Mouse (Mus musculus) spleen, adult 2 months (tissue): ENCODE data around the gene Commd1. TPM values are rescaled to one million over a fixed set of nuclear protein-coding genes. Genes with fewer than 3 reads are reported as not detected.

Experiments used
- DNase-seq, 2 experiments: peaks; one replicate each; pipeline versions ENCODE4 v3.0.0 to v3.0.0-alpha.2; 2012 to 2021; ENCODE audit warnings: low spot score in 2 of 2, low read depth in 1 of 2
- H3K27ac ChIP-seq: fragments of 200-500 bp; 2 replicates; pipeline ENCODE4 v1.5.1; 2012; ENCODE audit warnings: low read length, inconsistent platforms; ENCODE audit not compliant: insufficient read depth
- H3K27me3 ChIP-seq: fragments of 200-500 bp; 2 replicates; pipeline ENCODE4 v1.6.1; 2012; ENCODE audit warnings: mild to moderate bottlenecking, moderate library complexity, low read length, inconsistent platforms; ENCODE audit not compliant: control insufficient read depth, insufficient read depth
- H3K36me3 ChIP-seq: fragments of 200-500 bp; 2 replicates; pipeline ENCODE4 v1.6.1; 2012; ENCODE audit warnings: mild to moderate bottlenecking, low read length, inconsistent platforms; ENCODE audit not compliant: control insufficient read depth, insufficient read depth
- H3K4me1 ChIP-seq: fragments of 200-500 bp; 2 replicates; pipeline ENCODE4 v1.6.1; 2011; ENCODE audit warnings: inconsistent platforms; ENCODE audit not compliant: control insufficient read depth, insufficient read depth, insufficient read length
- H3K4me3 ChIP-seq: fragments of 200-500 bp; 2 replicates; pipeline ENCODE4 v1.5.1; 2011; ENCODE audit warnings: mild to moderate bottlenecking, inconsistent platforms; ENCODE audit not compliant: insufficient read depth, insufficient read length; ENCODE audit errors: extremely low read depth
- CTCF ChIP-seq: fragments of 200-500 bp; IDR thresholded peaks from 2 replicates; pipeline ENCODE4 v1.5.1; 2011; ENCODE audit warnings: mild to moderate bottlenecking, inconsistent platforms; ENCODE audit not compliant: insufficient read depth, insufficient read length, insufficient replicate concordance; ENCODE audit errors: extremely low read depth
- POLR2A ChIP-seq: fragments of 200-500 bp; IDR thresholded peaks from 2 replicates; pipeline ENCODE4 v1.6.1; 2011; ENCODE audit warnings: low read depth, low read length, inconsistent platforms
- WGBS: fragments of 180-500 bp; shearing (Covaris S2); methylation state at CpG from one replicate; pipeline ENCODE4 v1.1.7; 2018; 5-methylcytosine and 5-hydroxymethylcytosine counted together
- polyA plus RNA-seq: library from polyadenylated mRNA; depleted of rRNA; stranded (reverse); fragments of >200 nt; gene quantifications from 2 replicates; pipeline ENCODE4 v1.2.3, GENCODE M21; 2012

Commd1 gene
- polyA plus RNA-seq, 1 experiment, result 5.4 TPM

DNA sequence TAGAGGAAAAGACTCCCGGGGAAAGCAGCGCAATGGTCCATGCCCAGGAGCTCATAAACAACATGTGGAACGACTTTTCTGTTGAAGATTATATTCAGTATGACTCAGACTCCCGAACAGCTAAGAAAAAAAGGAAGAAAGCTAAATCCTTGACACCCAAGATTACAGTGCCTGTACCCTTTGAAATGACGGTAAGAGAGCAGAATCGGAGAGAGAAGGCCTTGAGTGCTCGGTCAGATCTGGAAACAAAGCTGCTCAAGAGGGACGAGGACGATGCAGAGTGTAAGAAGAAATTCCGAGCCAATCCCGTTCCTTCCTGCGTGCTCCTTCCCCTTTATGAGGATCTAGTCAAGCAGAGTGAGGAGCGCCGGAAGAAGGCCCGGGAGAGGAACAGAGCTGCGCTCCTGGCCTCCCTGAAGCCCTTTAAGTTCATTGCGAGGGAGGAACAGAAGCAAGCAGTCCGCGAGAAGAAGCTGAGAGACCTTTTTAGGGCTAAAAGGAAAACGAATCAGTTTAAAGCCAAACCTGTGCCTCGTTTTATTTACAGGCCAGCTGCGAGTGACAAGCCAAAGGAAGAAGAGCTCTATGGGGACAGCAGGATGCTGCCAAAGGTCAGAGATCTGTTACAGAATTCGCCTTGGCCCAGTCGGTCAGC lies 38.1 kb upstream of the Commd1 start:
- WGBS, result 88% methylated on average over 24 of the region's 24 CpGs

DNA sequence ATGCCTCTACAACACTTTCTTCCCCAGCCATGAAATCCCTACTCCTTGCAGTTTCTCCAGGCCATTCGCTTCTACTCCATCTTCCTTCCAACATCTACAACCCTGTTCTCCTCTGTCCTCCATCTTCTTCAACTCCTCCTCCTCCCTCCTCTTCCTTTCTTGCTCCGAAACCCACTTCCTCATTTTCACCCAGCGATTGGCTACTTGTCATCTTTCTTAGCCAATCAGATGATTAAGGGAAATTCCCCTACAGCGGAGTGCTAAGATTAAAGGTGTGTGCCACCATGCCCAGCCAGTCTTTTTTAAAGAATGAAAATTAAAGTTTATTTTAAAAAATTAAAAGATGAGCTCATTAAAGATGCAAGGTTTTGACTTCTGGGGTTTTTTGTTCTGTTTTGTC lies 35.8 kb upstream of the Commd1 start:
- 71% methylated on average over 4 of the region's 4 CpGs for WGBS
- H3K27ac ChIP-seq, result no peak overlapping the region

More for the DNA sequence above, 38.1 kb upstream of the Commd1 start:
- no peaks in the 10 kb centered on the region for H3K27me3 ChIP-seq
- DNase-seq, result no peak
- H3K36me3 ChIP-seq, result no peaks in the 10 kb centered on the region
- H3K4me1 ChIP-seq, result no peaks in the 10 kb centered on the region
- H3K4me3 ChIP-seq, result no peak overlapping the region
- H3K27ac ChIP-seq, result no peak overlapping the region
- TF ChIP-seq POLR2A, result no peak
- TF ChIP-seq CTCF, result no peak

DNA sequence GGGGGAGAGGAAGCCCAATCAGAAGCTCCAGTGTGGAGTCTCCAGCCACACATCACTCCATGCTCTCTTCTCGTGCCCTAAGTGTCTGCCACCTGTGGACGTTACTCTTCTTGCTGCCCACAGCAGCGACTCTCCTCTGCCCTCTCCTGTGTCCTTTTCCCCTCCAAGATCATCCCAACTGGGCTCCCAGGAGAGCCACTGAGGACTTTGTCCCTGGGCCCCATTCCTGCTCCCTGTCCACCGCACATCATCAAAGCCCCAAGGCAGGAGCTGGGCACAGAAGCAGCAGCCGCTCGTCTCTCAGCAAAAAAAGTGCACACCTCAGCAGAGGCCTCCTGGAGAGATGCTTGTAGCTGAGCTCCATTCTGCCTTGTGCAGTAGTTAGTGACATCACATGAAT lies 32.8 kb upstream of the Commd1 start:
- Histone ChIP-seq H3K4me1 (no peaks in the 10 kb centered on the region), H3K27ac (no peak overlapping the region), H3K27me3 (no peaks in the 10 kb centered on the region), H3K36me3 (no peaks in the 10 kb centered on the region), H3K4me3 (no peak overlapping the region)
- no peak for DNase-seq
- no peak for TF ChIP-seq CTCF
- TF ChIP-seq POLR2A, result no peak
- 86% methylated on average over 6 of the region's 6 CpGs for WGBS

More for the DNA sequence above, 35.8 kb upstream of the Commd1 start:
- no peaks in the 10 kb centered on the region for H3K27me3 ChIP-seq
- H3K4me1 ChIP-seq, result no peaks in the 10 kb centered on the region
- no peak for TF ChIP-seq POLR2A
- no peak for DNase-seq
- H3K4me3 ChIP-seq, result no peak overlapping the region
- no peaks in the 10 kb centered on the region for H3K36me3 ChIP-seq

- Histone ChIP-seq H3K36me3 (no peaks in the 10 kb centered on the region), H3K4me3 (no peak overlapping the region), H3K27me3 (no peaks in the 10 kb centered on the region), H3K27ac (no peak overlapping the region), H3K4me1 (peaks cover 2% of the 10 kb centered on the region; the same call in 1 of the 2 replicates)
- TF ChIP-seq CTCF, result peak; percentile 23; the same call in 1 of the 2 replicates
- no peak for TF ChIP-seq POLR2A
- DNase-seq, result no peak
- 97% methylated on average over 4 of the region's 4 CpGs for WGBS
Measured at GRCm38 (mm10) chr11:23013580-23014294, 31.6 kb upstream of the Commd1 start.

DNA sequence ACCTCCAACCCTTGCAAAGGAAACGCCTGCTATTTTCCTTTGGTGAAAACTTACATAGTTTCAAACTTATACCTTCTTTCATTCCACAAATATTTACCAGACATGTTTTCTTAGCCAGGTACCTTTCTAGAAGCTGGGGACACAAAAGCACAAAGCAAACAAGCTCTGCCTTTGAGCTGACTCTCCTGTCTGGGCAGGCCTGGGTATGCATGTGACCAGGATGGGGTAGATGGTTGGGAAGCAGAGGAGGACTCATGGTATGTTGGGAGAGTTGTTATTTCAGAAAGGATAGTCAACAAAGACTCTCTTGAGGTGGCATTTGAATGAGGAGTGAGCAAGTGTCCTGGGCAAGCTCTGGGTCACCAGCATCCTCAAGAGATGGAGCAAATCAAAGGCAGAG lies 30.9 kb upstream of the Commd1 start:
- no peak overlapping the region for H3K4me3 ChIP-seq
- H3K4me1 ChIP-seq, result peaks cover 2% of the 10 kb centered on the region; the same call in 1 of the 2 replicates
- no peaks in the 10 kb centered on the region for H3K27me3 ChIP-seq
- H3K36me3 ChIP-seq, result no peaks in the 10 kb centered on the region
- no peak for DNase-seq
- no peak overlapping the region for H3K27ac ChIP-seq
- TF ChIP-seq CTCF (no peak), POLR2A (no peak)
- 87% methylated on average over 1 of the region's 1 CpGs for WGBS

DNA sequence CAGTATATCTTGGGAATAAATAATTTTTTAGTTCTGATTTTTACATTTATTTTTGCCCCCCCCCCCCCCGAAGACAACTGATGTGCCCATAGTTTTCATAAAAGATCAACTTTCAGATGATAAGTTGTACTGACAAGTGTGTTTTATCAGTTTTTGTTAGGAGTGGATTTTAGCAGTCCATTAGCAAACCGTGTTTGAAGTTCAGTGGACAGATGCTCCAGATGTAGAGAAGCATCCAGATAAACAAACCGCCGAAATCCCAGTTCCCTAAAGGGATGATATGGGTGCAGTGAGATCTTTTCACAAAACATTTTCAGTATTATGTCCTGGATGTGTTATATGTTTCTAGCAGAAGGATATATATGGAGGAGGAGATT lies 26.6 kb upstream of the Commd1 start:
- Histone ChIP-seq H3K4me3 (peak overlapping the region; percentile 81; the same call in 1 of the 2 replicates), H3K27ac (no peak overlapping the region), H3K36me3 (peaks cover 4% of the 10 kb centered on the region), H3K4me1 (peaks cover 2% of the 10 kb centered on the region; the same call in 1 of the 2 replicates), H3K27me3 (no peaks in the 10 kb centered on the region)
- 39% methylated on average over 4 of the region's 4 CpGs for WGBS
- DNase-seq, result no peak
- no peak for TF ChIP-seq POLR2A
- no peak for TF ChIP-seq CTCF
